Mouse (Mus musculus): ENCODE data around the gene Th. TPM values are rescaled to one million over a fixed set of nuclear protein-coding genes. Genes with fewer than 3 reads are reported as not detected.
A peak's percentile ranks its signal among the peaks of the same experiment; 100 is the strongest.

Gene Th
- polyA plus RNA-seq, 1 experiment from 2014 or later, result 1.7 TPM

DNA sequence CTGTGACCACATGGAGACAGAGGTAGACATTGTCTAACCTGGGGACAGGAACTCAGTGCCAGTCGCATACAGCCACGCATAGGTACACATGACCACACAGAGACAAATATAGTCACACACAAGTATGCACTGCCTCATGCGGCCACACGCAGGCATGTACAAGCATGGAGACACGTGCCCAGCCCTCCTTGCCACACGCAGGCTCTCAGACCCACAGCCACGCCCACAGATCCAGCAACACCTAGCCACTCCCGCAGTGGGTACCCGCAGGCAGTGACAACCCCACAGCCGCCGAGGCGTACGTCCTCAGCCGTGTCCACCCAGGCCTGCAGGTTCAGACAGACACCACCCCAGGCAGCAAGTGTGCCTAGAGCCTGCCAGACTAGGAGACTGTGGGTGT, 4.8 kb upstream of the Th start:
- WGBS, result 91% methylated on average over 14 of the region's 14 CpGs
- H3K4me1 ChIP-seq (ENCODE audit: control insufficient read depth, insufficient read depth, low read length), result no peaks in the 10 kb centered on the region
- no peak overlapping the region for H3K4me3 ChIP-seq (ENCODE audit: low read depth, low read length)
- no peak for ATAC-seq (ENCODE audit: low read depth)
- H3K9ac ChIP-seq (replicated peaks; ENCODE audit: low read depth, low read length), result no peak overlapping the region
- H3K36me3 ChIP-seq (ENCODE audit: control insufficient read depth, insufficient read depth, low read length), result no peaks in the 10 kb centered on the region
- no peak overlapping the region for H3K4me2 ChIP-seq (ENCODE audit: low read depth, low read length)
- H3K9me3 ChIP-seq (ENCODE audit: control insufficient read depth, low read length), result no peaks in the 10 kb centered on the region
- H3K27ac ChIP-seq (ENCODE audit: low read depth, low read length), result no peak overlapping the region
- H3K27me3 ChIP-seq (ENCODE audit: control insufficient read depth, insufficient read depth, low read length), result no peaks in the 10 kb centered on the region

- no peaks in the 10 kb centered on the region for H3K4me1 ChIP-seq (ENCODE audit: control insufficient read depth, insufficient read depth, low read length)
- ATAC-seq (ENCODE audit: low read depth), result no peak
- no peak overlapping the region for H3K27ac ChIP-seq (ENCODE audit: low read depth, low read length)
- H3K36me3 ChIP-seq (ENCODE audit: control insufficient read depth, insufficient read depth, low read length), result no peaks in the 10 kb centered on the region
- H3K4me2 ChIP-seq (ENCODE audit: low read depth, low read length), result no peak overlapping the region
- H3K9ac ChIP-seq (replicated peaks; ENCODE audit: low read depth, low read length), result no peak overlapping the region
- no peaks in the 10 kb centered on the region for H3K27me3 ChIP-seq (ENCODE audit: control insufficient read depth, insufficient read depth, low read length)
- H3K9me3 ChIP-seq (ENCODE audit: control insufficient read depth, low read length), result no peaks in the 10 kb centered on the region
- 62% methylated on average over 3 of the region's 3 CpGs for WGBS
- no peak overlapping the region for H3K4me3 ChIP-seq (ENCODE audit: low read depth, low read length)
These were observed 1.5 kb upstream of the Th start for GRCm38 (mm10) chr7:142932469-142932868.

- H3K4me1 ChIP-seq (ENCODE audit: control insufficient read depth, insufficient read depth, low read length), result no peaks in the 10 kb centered on the region
- no peak overlapping the region for H3K4me2 ChIP-seq (ENCODE audit: low read depth, low read length)
- WGBS, result 90% methylated on average over 2 of the region's 2 CpGs
- H3K9ac ChIP-seq (replicated peaks; ENCODE audit: low read depth, low read length), result no peak overlapping the region
- H3K27ac ChIP-seq (ENCODE audit: low read depth, low read length), result no peak overlapping the region
- no peaks in the 10 kb centered on the region for H3K36me3 ChIP-seq (ENCODE audit: control insufficient read depth, insufficient read depth, low read length)
- H3K9me3 ChIP-seq (ENCODE audit: control insufficient read depth, low read length), result no peaks in the 10 kb centered on the region
- no peak overlapping the region for H3K4me3 ChIP-seq (ENCODE audit: low read depth, low read length)
- ATAC-seq (ENCODE audit: low read depth), result no peak
- H3K27me3 ChIP-seq (ENCODE audit: control insufficient read depth, insufficient read depth, low read length), result no peaks in the 10 kb centered on the region
These were observed 1.4 kb downstream of the Th start for GRCm38 (mm10) chr7:142929516-142929915.

GRCm38 (mm10) chr7:142927293-142927692, 3.6 kb downstream of the Th start:
- no peaks in the 10 kb centered on the region for H3K27me3 ChIP-seq (ENCODE audit: control insufficient read depth, insufficient read depth, low read length)
- H3K27ac ChIP-seq (ENCODE audit: low read depth, low read length), result no peak overlapping the region
- H3K36me3 ChIP-seq (ENCODE audit: control insufficient read depth, insufficient read depth, low read length), result no peaks in the 10 kb centered on the region
- no peak overlapping the region for H3K4me2 ChIP-seq (ENCODE audit: low read depth, low read length)
- H3K9me3 ChIP-seq (ENCODE audit: control insufficient read depth, low read length), result no peaks in the 10 kb centered on the region
- no peak overlapping the region for H3K4me3 ChIP-seq (ENCODE audit: low read depth, low read length)
- H3K9ac ChIP-seq (replicated peaks; ENCODE audit: low read depth, low read length), result no peak overlapping the region
- no peaks in the 10 kb centered on the region for H3K4me1 ChIP-seq (ENCODE audit: control insufficient read depth, insufficient read depth, low read length)
- 85% methylated on average over 8 of the region's 8 CpGs for WGBS
- ATAC-seq (ENCODE audit: low read depth), result no peak

GRCm38 (mm10) chr7:142918641-142919628, 12.0 kb downstream of the Th start:
- Histone ChIP-seq H3K4me3 (ENCODE audit: low read depth, low read length) (no peak overlapping the region), H3K4me2 (ENCODE audit: low read depth, low read length) (no peak overlapping the region), H3K4me1 (ENCODE audit: control insufficient read depth, insufficient read depth, low read length) (0 out of 2 replicates have a peak, but pooled peaks cover 3% of the 10 kb centered on the region), H3K27ac (ENCODE audit: low read depth, low read length) (no peak overlapping the region), H3K27me3 (ENCODE audit: control insufficient read depth, insufficient read depth, low read length) (no peaks in the 10 kb centered on the region), H3K36me3 (ENCODE audit: control insufficient read depth, insufficient read depth, low read length) (no peaks in the 10 kb centered on the region), H3K9ac (replicated peaks; ENCODE audit: low read depth, low read length) (no peak overlapping the region), H3K9me3 (ENCODE audit: control insufficient read depth, low read length) (no peaks in the 10 kb centered on the region)
- WGBS, result 29% methylated on average over 8 of the region's 8 CpGs
- ATAC-seq (ENCODE audit: low read depth), result peak; percentile 87

DNA sequence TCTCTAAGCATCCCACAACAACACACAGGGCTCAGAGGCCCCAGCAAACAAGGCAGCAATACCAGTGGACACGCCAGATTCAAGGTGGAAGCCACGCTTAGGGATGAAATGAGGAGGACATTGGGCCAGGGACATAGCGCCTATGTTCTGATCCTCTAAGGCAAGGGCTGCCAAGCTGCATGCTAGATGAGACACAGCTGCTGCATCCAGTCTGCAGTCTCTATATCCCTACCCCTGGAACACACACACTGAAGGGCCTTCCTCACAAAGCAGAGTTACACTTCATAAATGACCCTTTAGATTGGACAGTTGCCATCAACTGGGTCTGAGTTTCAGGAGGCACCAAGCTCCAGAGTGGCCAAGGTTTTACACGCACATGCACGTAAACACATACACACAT, 13.3 kb downstream of the Th start:
- WGBS, result 85% methylated on average over 5 of the region's 5 CpGs

GRCm38 (mm10) chr7:142916178-142916577, 14.8 kb downstream of the Th start:
- Histone ChIP-seq H3K27ac (ENCODE audit: low read depth, low read length) (no peak overlapping the region), H3K4me1 (ENCODE audit: control insufficient read depth, insufficient read depth, low read length) (0 out of 2 replicates have a peak, but pooled peaks cover 3% of the 10 kb centered on the region), H3K36me3 (ENCODE audit: control insufficient read depth, insufficient read depth, low read length) (no peaks in the 10 kb centered on the region), H3K4me3 (ENCODE audit: low read depth, low read length) (no peak overlapping the region), H3K9me3 (ENCODE audit: control insufficient read depth, low read length) (no peaks in the 10 kb centered on the region), H3K27me3 (ENCODE audit: control insufficient read depth, insufficient read depth, low read length) (no peaks in the 10 kb centered on the region), H3K4me2 (ENCODE audit: low read depth, low read length) (no peak overlapping the region), H3K9ac (replicated peaks; ENCODE audit: low read depth, low read length) (no peak overlapping the region)
- 30% methylated on average over 8 of the region's 8 CpGs for WGBS
- ATAC-seq (ENCODE audit: low read depth), result no peak

More for the DNA sequence above, 13.3 kb downstream of the Th start:
- Histone ChIP-seq H3K27me3 (ENCODE audit: control insufficient read depth, insufficient read depth, low read length) (no peaks in the 10 kb centered on the region), H3K4me3 (ENCODE audit: low read depth, low read length) (no peak overlapping the region), H3K4me2 (ENCODE audit: low read depth, low read length) (no peak overlapping the region), H3K27ac (ENCODE audit: low read depth, low read length) (no peak overlapping the region), H3K9ac (replicated peaks; ENCODE audit: low read depth, low read length) (no peak overlapping the region), H3K4me1 (ENCODE audit: control insufficient read depth, insufficient read depth, low read length) (0 out of 2 replicates have a peak, but pooled peaks cover 3% of the 10 kb centered on the region), H3K36me3 (ENCODE audit: control insufficient read depth, insufficient read depth, low read length) (no peaks in the 10 kb centered on the region), H3K9me3 (ENCODE audit: control insufficient read depth, low read length) (no peaks in the 10 kb centered on the region)
- ATAC-seq (ENCODE audit: low read depth), result no peak

GRCm38 (mm10) chr7:142911682-142912081, 19.2 kb downstream of the Th start:
- 95% methylated on average over 2 of the region's 2 CpGs for WGBS
- H3K27ac ChIP-seq (ENCODE audit: low read depth, low read length), result no peak overlapping the region
- H3K9ac ChIP-seq (replicated peaks; ENCODE audit: low read depth, low read length), result no peak overlapping the region

DNA sequence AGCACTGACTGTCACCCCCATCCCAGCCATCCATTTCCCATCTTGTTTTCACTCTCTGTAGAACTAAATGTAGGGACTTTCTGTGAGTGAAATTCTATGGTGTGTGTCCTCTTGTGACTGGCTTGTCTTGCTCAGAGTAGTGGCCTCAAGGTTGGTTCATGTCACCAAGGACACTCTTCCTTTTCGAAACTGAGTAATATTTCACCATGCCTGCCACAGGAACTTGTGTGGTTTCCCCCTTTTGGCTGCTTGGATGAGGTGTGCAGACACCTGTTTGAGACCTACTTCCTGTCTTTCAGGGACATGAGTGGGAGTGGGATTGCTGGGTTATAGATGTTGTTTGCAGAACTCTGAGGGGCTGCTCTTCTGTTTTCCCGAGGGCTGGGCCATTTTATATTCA, 20.8 kb downstream of the Th start:
- WGBS, result 78% methylated on average over 2 of the region's 2 CpGs

More at GRCm38 (mm10) chr7:142911682-142912081, 19.2 kb downstream of the Th start:
- no peak for ATAC-seq (ENCODE audit: low read depth)
- Histone ChIP-seq H3K4me3 (ENCODE audit: low read depth, low read length) (no peak overlapping the region), H3K4me2 (ENCODE audit: low read depth, low read length) (no peak overlapping the region), H3K27me3 (ENCODE audit: control insufficient read depth, insufficient read depth, low read length) (no peaks in the 10 kb centered on the region), H3K4me1 (ENCODE audit: control insufficient read depth, insufficient read depth, low read length) (no peaks in the 10 kb centered on the region), H3K9me3 (ENCODE audit: control insufficient read depth, low read length) (no peaks in the 10 kb centered on the region), H3K36me3 (ENCODE audit: control insufficient read depth, insufficient read depth, low read length) (no peaks in the 10 kb centered on the region)

More for the DNA sequence above, 20.8 kb downstream of the Th start:
- Histone ChIP-seq H3K4me2 (ENCODE audit: low read depth, low read length) (no peak overlapping the region), H3K36me3 (ENCODE audit: control insufficient read depth, insufficient read depth, low read length) (no peaks in the 10 kb centered on the region), H3K9ac (replicated peaks; ENCODE audit: low read depth, low read length) (no peak overlapping the region), H3K4me1 (ENCODE audit: control insufficient read depth, insufficient read depth, low read length) (no peaks in the 10 kb centered on the region), H3K9me3 (ENCODE audit: control insufficient read depth, low read length) (no peaks in the 10 kb centered on the region), H3K27me3 (ENCODE audit: control insufficient read depth, insufficient read depth, low read length) (no peaks in the 10 kb centered on the region), H3K27ac (ENCODE audit: low read depth, low read length) (no peak overlapping the region), H3K4me3 (ENCODE audit: low read depth, low read length) (no peak overlapping the region)
- ATAC-seq (ENCODE audit: low read depth), result no peak
